Mouse (Mus musculus): ENCODE measurements around the gene Vmn2r73.

- no peak for TF ChIP-seq POLR2A (IDR thresholded peaks at IDR 0.05; ENCODE audit: borderline replicate concordance, extremely low read depth, insufficient read depth, insufficient read length, poor library complexity, severe bottlenecking)
- TF ChIP-seq CTCF (IDR thresholded peaks at IDR 0.05; ENCODE audit: borderline replicate concordance, extremely low read depth, insufficient read depth, insufficient read length), result no peak
These were observed 35.7 kb downstream of the Vmn2r73 start for GRCm38 (mm10) chr7:85840090-85840948.

All from brain, embryonic 14.5 days (tissue).